ENCODE assay signal across 14 mouse cellular contexts in the genomic region with DNA sequence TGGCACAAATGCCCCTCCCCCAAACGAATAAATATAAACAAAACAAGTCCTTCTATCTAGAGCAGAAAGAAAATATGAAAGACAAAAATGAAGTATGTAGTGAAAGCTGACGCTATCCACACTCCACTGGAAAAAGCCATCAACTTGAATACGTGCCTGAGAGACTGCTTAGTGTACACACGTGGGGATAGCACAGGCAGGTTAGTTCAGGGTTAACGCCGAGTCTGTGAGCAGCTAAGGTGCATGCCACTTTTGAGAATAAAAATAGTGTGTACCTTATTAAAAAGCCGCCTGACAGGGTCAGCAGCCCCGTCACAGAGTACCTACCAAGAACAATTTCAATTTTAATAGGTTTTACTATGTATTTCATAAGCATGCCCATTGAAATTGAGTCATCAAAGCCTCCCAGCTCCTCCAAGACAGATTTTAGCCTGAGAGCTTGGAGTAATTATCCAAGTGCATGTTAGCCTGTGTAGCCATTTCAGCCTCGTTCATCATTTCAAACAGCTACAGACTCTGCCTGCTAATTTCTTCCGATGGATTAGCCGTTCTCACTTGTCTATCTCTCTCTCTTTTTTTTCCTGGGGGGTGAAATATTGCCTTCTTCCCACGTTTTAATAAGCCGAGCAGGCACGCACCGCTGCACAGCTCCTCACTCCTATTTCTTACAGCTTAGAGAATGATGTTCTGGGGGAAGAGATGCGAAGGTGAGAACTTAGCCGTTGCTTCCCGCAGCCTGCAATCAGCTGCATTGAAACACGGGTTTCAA. TPM values are rescaled to one million over a fixed set of nuclear protein-coding genes. Genes with fewer than 3 reads are reported as not detected.
A peak's percentile ranks its signal among the peaks of the same experiment; 100 is the strongest.
DNase-seq lines count a peak whose midpoint lies in the region; ATAC-seq lines count a peak whose summit lies in the region.
"Had no signal": no experiment of that assay in that cellular context is flagged by ENCODE, and none has a peak within 500 bp of the region (broad histone marks: within the 10 kb centered on the region; RNA-seq: fewer than 3 reads in every experiment).

No protein-coding gene starts in this region.

- 51% methylated on average over 19 of the region's 19 CpGs for WGBS in kidney, embryonic 15.5 days
- 55% methylated on average over 19 of the region's 19 CpGs for WGBS in forebrain, embryonic 15.5 days
- WGBS in midbrain, embryonic 14.5 days: 47% methylated on average over 19 of the region's 19 CpGs

- no peak for ATAC-seq in kidney, embryonic 15.5 days (replicated peaks; ENCODE audit: low FRiP score)
- ATAC-seq in forebrain, embryonic 15.5 days (replicated peaks): no peak
- ATAC-seq in midbrain, embryonic 14.5 days (ENCODE audit: low FRiP score, low TSS enrichment): no peak
- no peak for ATAC-seq in cerebellum, adult (ENCODE audit: insufficient number of reproducible peaks, low FRiP score, low TSS enrichment)
- ATAC-seq: liver, postnatal 0 days had no signal

- no peak for DNase-seq in kidney, adult 9 months
- peak; percentile 25 for DNase-seq in brain, adult 2 months (ENCODE audit: low read depth, low spot score)
- peak; percentile 57 for DNase-seq in midbrain, embryonic 14.5 days
- DNase-seq in layer of hippocampus, postnatal 36 days: no peak
- DNase-seq: cerebellum, adult 9-10 months; gastrocnemius, postnatal 10 days; kidney, postnatal 14 days; left cerebral cortex, postnatal 4 days; liver, postnatal 0 days; spleen, adult 18-20 months; thymus, postnatal 25 days had no signal

- H3K27ac ChIP-seq in kidney, embryonic 15.5 days: no peak overlapping the region
- no peak overlapping the region for H3K27ac ChIP-seq in forebrain, embryonic 15.5 days (replicated peaks)
- peak overlapping the region; percentile 57; the same call in 1 of the 2 replicates for H3K27ac ChIP-seq in midbrain, embryonic 14.5 days (replicated peaks; ENCODE audit: low read depth, low read length)

- H3K9ac ChIP-seq in kidney, embryonic 15.5 days: no peak overlapping the region
- H3K9ac ChIP-seq in forebrain, embryonic 15.5 days (replicated peaks): no peak overlapping the region
- no peak overlapping the region for H3K9ac ChIP-seq in midbrain, embryonic 14.5 days (replicated peaks; ENCODE audit: low read length)
- H3K9ac ChIP-seq: liver, postnatal 0 days had no signal

- H3K4me3 ChIP-seq in kidney, embryonic 15.5 days (replicated peaks): no peak overlapping the region
- 0 out of 2 replicates have a peak overlapping the region, but pooled peaks have one; percentile 6 for H3K4me3 ChIP-seq in forebrain, embryonic 15.5 days
- H3K4me3 ChIP-seq in midbrain, embryonic 14.5 days (replicated peaks; ENCODE audit: low read depth, low read length): no peak overlapping the region

- no peaks in the 10 kb centered on the region for H3K36me3 ChIP-seq in kidney, embryonic 15.5 days
- H3K36me3 ChIP-seq in forebrain, embryonic 15.5 days: no peaks in the 10 kb centered on the region
- no peaks in the 10 kb centered on the region for H3K36me3 ChIP-seq in midbrain, embryonic 14.5 days (ENCODE audit: control insufficient read depth, insufficient read depth, low read length)

- H3K4me1 ChIP-seq in kidney, embryonic 15.5 days: peaks cover 4% of the 10 kb centered on the region; the same call in 1 of the 2 replicates
- 0 out of 2 replicates have a peak, but pooled peaks cover 5% of the 10 kb centered on the region for H3K4me1 ChIP-seq in forebrain, embryonic 15.5 days
- no peaks in the 10 kb centered on the region for H3K4me1 ChIP-seq in midbrain, embryonic 14.5 days (ENCODE audit: control insufficient read depth, insufficient read depth, low read length)

- H3K27me3 ChIP-seq in kidney, embryonic 15.5 days: 0 out of 2 replicates have a peak, but pooled peaks cover 4% of the 10 kb centered on the region
- H3K27me3 ChIP-seq in forebrain, embryonic 15.5 days: no peaks in the 10 kb centered on the region
- H3K27me3 ChIP-seq in midbrain, embryonic 14.5 days (ENCODE audit: control insufficient read depth, insufficient read depth, low read length): no peaks in the 10 kb centered on the region

- H3K9me3 ChIP-seq in kidney, embryonic 15.5 days (replicated peaks): no peaks in the 10 kb centered on the region
- H3K9me3 ChIP-seq in forebrain, embryonic 15.5 days: no peaks in the 10 kb centered on the region
- H3K9me3 ChIP-seq in midbrain, embryonic 14.5 days (ENCODE audit: control insufficient read depth, low read length): no peaks in the 10 kb centered on the region

- peak overlapping the region; percentile 48 for H3K4me2 ChIP-seq in kidney, embryonic 15.5 days
- H3K4me2 ChIP-seq in forebrain, embryonic 15.5 days (replicated peaks): peak overlapping the region; percentile 32
- H3K4me2 ChIP-seq in midbrain, embryonic 14.5 days (ENCODE audit: low read length): peak overlapping the region; percentile 35

RNA-seq across cellular contexts. Expression of a gene that starts 59.2 kb away (rescaled TPM):
- polyA plus RNA-seq in kidney, embryonic 15.5 days (2015; fragmentation: Nextera tagmentation; extraction: Ambion mirVana): 72.6 and 75.5 TPM in 2 replicates
- 36.1 and 36.5 TPM in 2 replicates for polyA plus RNA-seq in forebrain, embryonic 15.5 days (2015; fragmentation: Nextera tagmentation; extraction: Ambion mirVana)
- 28.3 and 29.0 TPM in 2 replicates for polyA plus RNA-seq in midbrain, embryonic 14.5 days (2014; fragmentation: Nextera tagmentation; extraction: Ambion mirVana)
- 10 to 100 TPM; 14.7 to 14.8 TPM for total RNA-seq in layer of hippocampus, postnatal 36 days (2021)

Comparison
In these comparisons a context has a peak if more than half of its experiments do, and no peak if none do; other contexts are left out.
1. DNase-seq: peak in brain, adult 2 months (single experiment) and midbrain, embryonic 14.5 days (single experiment); none in kidney, adult 9 months (single experiment) and layer of hippocampus, postnatal 36 days (0 of 2).
2. Peak in every context shown above with its lines, with median percentiles within 50 percentile points of each other: H3K4me2 ChIP-seq.